Mouse (Mus musculus) lung, postnatal 36 days (tissue): ENCODE results near the gene Apol11b.
A peak's percentile ranks its signal among the peaks of the same experiment; 100 is the strongest.
"Not testable (repeated sequence)": the region's sequence is repeated elsewhere in the genome, so short reads cannot be mapped to it uniquely, and the experiment has no call there.

ENCODE experiments used
- DNase-seq: peaks from one replicate; pipeline ENCODE4 v3.0.0; 2022; ENCODE audit warnings: mixed read lengths

Gene Apol11b

DNA sequence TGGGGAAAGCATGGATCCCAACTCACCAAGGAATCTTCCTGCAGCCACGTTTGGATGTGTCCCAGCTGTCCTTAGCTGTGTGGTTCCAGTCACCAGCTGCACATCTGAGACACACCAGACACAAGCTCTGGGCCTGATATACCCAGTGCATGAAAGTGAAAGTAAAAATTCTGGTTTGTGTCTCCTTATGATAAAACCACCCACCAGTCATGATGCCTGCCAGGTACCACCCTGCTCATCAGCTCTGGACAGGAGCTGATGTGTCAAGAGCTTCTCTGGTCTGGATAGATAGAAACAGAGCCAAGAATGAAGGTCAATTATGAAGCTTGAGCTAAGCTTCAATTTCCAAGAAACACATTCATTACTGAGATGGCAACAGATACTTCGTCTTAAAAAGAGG is at the start of gene Apol11b:
Gene Apol11b (minus strand): TSS at position 111 of the 400 bp plus-strand sequence.
- DNase-seq: not testable (repeated sequence)

- not testable (repeated sequence) for DNase-seq
Measured at GRCm38 (mm10) chr15:77691532-77692311, 48.6 kb upstream of the Apol11b start.

GRCm38 (mm10) chr15:77683944-77684343 is 40.9 kb upstream of the Apol11b start:
- peak; percentile 61 for DNase-seq

- not testable (repeated sequence) for DNase-seq
Measured at GRCm38 (mm10) chr15:77674081-77674480, 31.0 kb upstream of the Apol11b start.

DNA sequence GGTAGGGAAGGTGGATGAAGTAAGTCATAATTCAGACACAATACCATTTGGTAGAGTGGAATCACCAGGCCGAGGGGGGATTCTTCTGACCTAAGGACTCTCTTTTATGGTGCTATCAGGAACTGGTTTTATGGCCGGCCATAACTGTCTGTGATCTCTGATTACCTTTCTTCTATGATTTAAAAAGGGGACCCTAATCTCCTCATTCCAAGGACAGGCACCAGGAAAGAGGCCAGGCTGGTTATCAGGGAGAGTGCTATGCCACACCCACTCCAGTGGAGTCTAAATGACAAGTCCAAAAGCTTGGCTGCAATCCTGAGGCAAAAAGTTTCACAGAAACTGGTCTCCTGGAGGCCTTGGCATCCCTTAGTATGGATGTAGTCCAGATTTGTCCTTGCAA is 18.8 kb upstream of the Apol11b start:
- DNase-seq: not testable (repeated sequence)

DNA sequence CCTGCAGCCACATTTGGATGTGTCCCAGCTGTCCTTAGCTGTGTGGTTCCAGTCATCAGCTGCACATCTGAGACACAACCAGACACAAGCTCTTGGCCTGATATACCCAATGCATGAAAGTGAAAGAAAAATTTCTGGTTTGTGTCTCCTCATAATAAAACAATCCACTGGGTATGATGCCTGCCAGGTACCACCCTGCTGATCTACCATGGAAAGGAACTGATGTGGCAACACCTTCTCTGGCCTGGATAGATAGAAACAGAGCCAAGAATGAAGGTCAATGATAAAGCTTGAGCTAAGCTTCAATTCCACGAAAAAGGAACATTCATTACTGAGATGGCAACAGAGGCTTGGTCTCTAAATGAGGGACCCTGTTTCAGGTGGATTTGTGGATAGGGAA is 16.7 kb upstream of the Apol11b start:
- DNase-seq: not testable (repeated sequence)

DNA sequence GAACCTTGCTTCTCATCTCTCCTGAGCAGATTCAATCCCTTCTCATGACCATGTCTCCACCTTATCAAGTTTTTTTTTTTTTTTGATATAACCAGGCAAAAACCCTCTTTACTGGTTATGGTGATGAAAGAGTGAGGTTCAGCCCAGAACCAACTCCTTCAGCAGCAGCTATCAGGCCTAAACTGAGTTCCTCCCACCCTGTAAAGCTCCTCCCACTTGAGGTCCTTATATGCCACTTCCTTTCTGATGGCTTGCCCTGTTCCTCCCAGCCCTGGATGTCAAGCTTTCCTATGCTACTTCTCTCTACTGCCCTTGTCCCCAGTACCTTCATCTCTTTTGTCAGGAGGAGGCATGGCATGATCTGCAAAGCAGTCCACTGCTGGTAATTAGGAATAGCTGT is 8.1 kb upstream of the Apol11b start:
- not testable (repeated sequence) for DNase-seq

- DNase-seq: not testable (repeated sequence)
Measured at GRCm38 (mm10) chr15:77629822-77630221, 13.3 kb downstream of the Apol11b start.

DNA sequence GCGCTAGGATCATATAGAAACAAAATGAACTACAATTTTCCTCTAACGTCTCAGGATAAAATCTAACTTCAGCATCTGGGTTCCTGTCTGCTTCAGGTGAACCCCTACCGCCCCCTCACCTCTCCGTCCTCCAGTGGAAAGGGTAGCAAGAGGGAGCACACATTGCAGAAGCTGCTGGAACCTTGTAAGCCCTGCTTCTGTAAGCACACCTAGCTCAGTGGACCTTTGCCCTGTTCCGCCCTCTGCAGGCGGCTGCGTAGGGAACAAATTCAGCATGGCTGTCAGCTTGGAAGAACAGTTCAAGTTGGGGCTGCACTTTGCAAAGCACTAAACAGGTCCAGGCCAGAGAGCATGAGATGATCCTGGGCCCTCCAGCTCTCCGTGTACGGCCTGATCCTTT is 14.4 kb downstream of the Apol11b start:
- peak; percentile 24 for DNase-seq

- not testable (repeated sequence) for DNase-seq
Measured at GRCm38 (mm10) chr15:77626471-77626870, 16.6 kb downstream of the Apol11b start.

GRCm38 (mm10) chr15:77624710-77625109 is 18.4 kb downstream of the Apol11b start:
- no peak for DNase-seq

GRCm38 (mm10) chr15:77606069-77606468 is 37.0 kb downstream of the Apol11b start:
- DNase-seq: no peak

- no peak for DNase-seq
Measured at GRCm38 (mm10) chr15:77598958-77599357, 44.1 kb downstream of the Apol11b start, which contains the start of gene Gm36245. Gene Gm36245 (plus strand): TSS chr15:77599258.

DNA sequence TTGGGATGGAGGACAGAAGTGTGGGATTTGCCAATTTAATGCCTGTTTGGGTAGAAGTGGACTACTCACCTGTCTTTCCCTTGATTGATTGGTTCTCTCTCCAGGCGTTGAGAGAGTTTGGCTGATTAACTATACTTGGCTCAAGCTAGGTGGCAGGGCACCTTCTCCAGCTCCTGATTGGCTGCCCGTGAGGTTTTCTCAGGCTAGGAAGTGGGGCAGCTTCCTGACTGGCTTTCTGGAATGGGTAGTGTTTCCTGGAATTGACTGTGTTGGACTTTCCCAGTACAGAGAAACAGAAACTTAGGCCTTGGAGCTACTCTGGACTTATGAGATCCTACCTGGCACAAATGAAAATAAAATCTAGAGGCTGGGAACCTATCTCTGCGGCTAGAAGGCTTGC is 44.7 kb downstream of the Apol11b start:
- DNase-seq: peak; percentile 47

DNA sequence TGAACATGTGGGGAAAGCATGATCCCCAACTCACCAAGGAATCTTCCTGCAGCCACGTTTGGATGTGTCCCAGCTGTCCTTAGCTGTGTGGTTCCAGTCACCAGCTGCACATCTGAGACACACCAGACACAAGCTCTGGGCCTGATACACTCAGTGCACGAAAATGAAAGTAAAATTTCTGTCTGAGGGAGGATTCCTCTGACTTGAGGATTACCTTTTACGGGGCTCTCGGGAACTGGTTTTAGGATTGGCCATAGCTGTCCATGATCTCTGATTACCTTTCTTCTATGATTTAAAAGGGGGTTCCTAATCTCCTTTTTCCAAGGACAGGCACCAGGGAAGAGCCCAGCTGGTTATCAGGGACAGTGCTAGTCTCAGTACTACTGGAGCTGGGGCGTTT is 47.1 kb downstream of the Apol11b start, which contains the start of gene Apol10b:
Gene Apol10b (minus strand): TSS at position 165 of the 400 bp plus-strand sequence.
- no peak for DNase-seq

DNA sequence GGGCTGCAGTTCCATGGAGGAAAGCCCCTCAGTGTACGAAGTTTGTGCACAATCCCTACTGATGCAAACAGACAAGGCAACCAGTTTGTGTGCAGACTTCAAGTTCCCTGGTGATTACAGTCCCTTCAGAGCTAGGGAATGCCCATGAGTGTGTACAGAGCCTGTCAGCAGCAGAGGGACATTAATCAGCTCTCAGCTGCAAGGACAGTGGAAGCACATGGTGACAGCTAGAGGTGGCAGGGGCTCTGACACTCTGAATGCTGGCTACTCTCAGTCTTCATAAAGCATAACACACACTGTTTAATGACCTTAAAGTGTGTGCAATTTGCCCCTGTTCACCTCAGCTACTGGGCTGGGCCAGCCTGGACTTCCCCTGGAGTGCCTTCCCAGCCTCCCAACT is 49.5 kb downstream of the Apol11b start:
- no peak for DNase-seq

DNA sequence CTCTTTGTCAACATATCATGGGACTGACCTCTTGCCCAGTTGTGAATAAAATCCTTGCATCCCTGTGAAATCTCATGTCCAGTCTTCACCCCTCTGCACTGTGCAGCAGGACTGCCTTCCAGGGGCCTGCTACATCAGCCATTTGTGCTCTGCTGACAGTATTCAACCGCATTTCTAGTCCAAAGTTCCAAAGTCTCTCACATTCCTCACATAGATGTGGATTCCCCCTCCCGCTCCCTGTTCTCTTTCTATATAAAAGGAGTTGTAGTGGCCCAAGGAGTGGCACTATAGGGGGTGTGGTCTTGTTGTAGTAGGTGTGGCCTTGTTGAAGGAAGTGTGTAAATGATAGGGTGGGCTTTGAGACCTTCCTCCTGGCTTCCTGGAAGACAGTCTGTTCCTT is 52.2 kb downstream of the Apol11b start:
- DNase-seq: no peak

GRCm38 (mm10) chr15:77588981-77589380 is 54.1 kb downstream of the Apol11b start:
- DNase-seq: no peak

DNA sequence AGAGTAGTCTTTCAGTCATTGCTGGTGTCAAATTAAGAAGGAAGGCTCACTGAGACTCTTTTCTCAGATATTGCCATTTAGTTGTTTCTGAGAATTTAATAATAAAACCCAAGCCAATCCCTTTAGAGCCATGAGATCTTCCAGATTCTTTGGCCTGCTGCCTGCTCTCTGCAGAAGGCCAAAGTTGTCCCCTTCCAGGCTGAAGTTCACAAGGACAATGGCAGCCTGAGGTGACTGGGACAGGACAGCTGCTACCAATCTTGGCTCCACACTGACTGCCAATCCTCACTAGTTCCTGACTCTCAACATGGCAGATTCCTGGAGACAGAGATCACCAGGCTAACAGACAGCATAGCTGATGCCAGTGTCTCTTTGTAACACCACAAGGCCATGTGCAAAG is 56.1 kb downstream of the Apol11b start:
- DNase-seq: peak; percentile 56
